ENCODE assay signal across 11 mouse cellular contexts in genomic region chr16:33738949-33739719, GRCm38 (mm10). TPM values are rescaled to one million over a fixed set of nuclear protein-coding genes. Genes with fewer than 3 reads are reported as not detected.
DNase-seq lines count a peak whose midpoint lies in the region; ATAC-seq lines count a peak whose summit lies in the region.
"Had no signal": no experiment of that assay in that cellular context is flagged by ENCODE, and none has a peak within 500 bp of the region (broad histone marks: within the 10 kb centered on the region; RNA-seq: fewer than 3 reads in every experiment).

No protein-coding gene starts in this region.

- DNase-seq in cerebellum, adult 11 months, result no peak
- DNase-seq in hindbrain, embryonic 10.5 days (ENCODE audit: low spot score), result peak; percentile 38
- DNase-seq in hindbrain, embryonic 11.5 days (ENCODE audit: low spot score), result no peak
- no peak for DNase-seq in adrenal gland, postnatal 36 days
- DNase-seq in right cerebral cortex, adult 18-20 months, result no peak

- 67% methylated on average over 7 of the region's 7 CpGs for WGBS in hindbrain, embryonic 10.5 days
- 66% methylated on average over 7 of the region's 7 CpGs for WGBS in hindbrain, embryonic 11.5 days
- 39% methylated on average over 7 of the region's 7 CpGs for WGBS in embryonic facial prominence, embryonic 12.5 days
- WGBS in limb, embryonic 12.5 days, result 29% methylated on average over 7 of the region's 7 CpGs

- H3K27ac ChIP-seq in hindbrain, embryonic 10.5 days, result peak overlapping the region; percentile 66
- H3K27ac ChIP-seq in hindbrain, embryonic 11.5 days (ENCODE audit: low read depth, low read length), result no peak overlapping the region
- peak overlapping the region; percentile 78 for H3K27ac ChIP-seq in embryonic facial prominence, embryonic 12.5 days
- peak overlapping the region; percentile 83 for H3K27ac ChIP-seq in limb, embryonic 12.5 days

- ATAC-seq in cerebellum, adult (ENCODE audit: insufficient number of reproducible peaks, low FRiP score, low TSS enrichment), result peak; percentile 2; the same call in 1 of the 2 replicates
- no peak for ATAC-seq in hindbrain, embryonic 11.5 days (ENCODE audit: low FRiP score)
- peak; percentile 61 for ATAC-seq in embryonic facial prominence, embryonic 12.5 days (ENCODE audit: insufficient number of reproducible peaks, insufficient read depth, low FRiP score, low TSS enrichment)
- peak; percentile 90 for ATAC-seq in limb, embryonic 12.5 days (ENCODE audit: insufficient number of reproducible peaks, insufficient read depth, low FRiP score, low TSS enrichment, low read depth)
- ATAC-seq: activated CD4-positive, CD25-positive, alpha-beta regulatory T cell, adult 4 months had no signal

- H3K9me3 ChIP-seq in hindbrain, embryonic 10.5 days, result no peaks in the 10 kb centered on the region
- no peaks in the 10 kb centered on the region for H3K9me3 ChIP-seq in hindbrain, embryonic 11.5 days (ENCODE audit: control insufficient read depth, low read length)
- no peaks in the 10 kb centered on the region for H3K9me3 ChIP-seq in embryonic facial prominence, embryonic 12.5 days
- no peaks in the 10 kb centered on the region for H3K9me3 ChIP-seq in limb, embryonic 12.5 days
- H3K9me3 ChIP-seq: G1E; heart, embryonic 12.5 days had no signal

- H3K4me1 ChIP-seq in hindbrain, embryonic 10.5 days (replicated peaks), result peaks cover 77% of the 10 kb centered on the region
- peaks cover 10% of the 10 kb centered on the region for H3K4me1 ChIP-seq in hindbrain, embryonic 11.5 days (replicated peaks; ENCODE audit: control insufficient read depth, insufficient read depth, low read length)
- H3K4me1 ChIP-seq in embryonic facial prominence, embryonic 12.5 days, result peaks cover 51% of the 10 kb centered on the region
- peaks cover 59% of the 10 kb centered on the region for H3K4me1 ChIP-seq in limb, embryonic 12.5 days (replicated peaks)

- no peak overlapping the region for H3K9ac ChIP-seq in hindbrain, embryonic 11.5 days (ENCODE audit: low read depth, low read length)
- no peak overlapping the region for H3K9ac ChIP-seq in embryonic facial prominence, embryonic 12.5 days
- H3K9ac ChIP-seq in limb, embryonic 12.5 days (replicated peaks), result no peak overlapping the region
- H3K9ac ChIP-seq: heart, embryonic 12.5 days had no signal

- no peaks in the 10 kb centered on the region for H3K27me3 ChIP-seq in hindbrain, embryonic 10.5 days (ENCODE audit: insufficient read depth, poor library complexity, severe bottlenecking)
- no peaks in the 10 kb centered on the region for H3K27me3 ChIP-seq in hindbrain, embryonic 11.5 days (ENCODE audit: control insufficient read depth, insufficient read depth, low read length)
- no peaks in the 10 kb centered on the region for H3K27me3 ChIP-seq in embryonic facial prominence, embryonic 12.5 days
- H3K27me3 ChIP-seq in limb, embryonic 12.5 days, result no peaks in the 10 kb centered on the region
- H3K27me3 ChIP-seq: heart, embryonic 12.5 days had no signal

- H3K4me3 ChIP-seq in hindbrain, embryonic 10.5 days, result no peak overlapping the region
- H3K4me3 ChIP-seq in hindbrain, embryonic 11.5 days (ENCODE audit: low read depth, low read length), result no peak overlapping the region
- H3K4me3 ChIP-seq in embryonic facial prominence, embryonic 12.5 days, result no peak overlapping the region
- no peak overlapping the region for H3K4me3 ChIP-seq in limb, embryonic 12.5 days (replicated peaks)
- H3K4me3 ChIP-seq: heart, embryonic 12.5 days had no signal

- no peak overlapping the region for H3K4me2 ChIP-seq in hindbrain, embryonic 11.5 days (replicated peaks; ENCODE audit: low read depth, low read length)
- no peak overlapping the region for H3K4me2 ChIP-seq in embryonic facial prominence, embryonic 12.5 days (replicated peaks)
- H3K4me2 ChIP-seq in limb, embryonic 12.5 days, result no peak overlapping the region
- H3K4me2 ChIP-seq: heart, embryonic 12.5 days had no signal

- peaks cover 79% of the 10 kb centered on the region for H3K36me3 ChIP-seq in hindbrain, embryonic 10.5 days
- no peaks in the 10 kb centered on the region for H3K36me3 ChIP-seq in hindbrain, embryonic 11.5 days (ENCODE audit: control insufficient read depth, insufficient read depth, low read length)
- no peaks in the 10 kb centered on the region for H3K36me3 ChIP-seq in embryonic facial prominence, embryonic 12.5 days
- peaks cover 6% of the 10 kb centered on the region; the same call in 1 of the 2 replicates for H3K36me3 ChIP-seq in limb, embryonic 12.5 days

RNA-seq across cellular contexts. Expression of gene Muc13, which starts 54.7 kb away (rescaled TPM):
- polyA plus RNA-seq in hindbrain, embryonic 10.5 days (2016; fragmentation: Nextera tagmentation; extraction: Ambion mirVana), result 0.09 and 0.26 TPM in 2 replicates
- 0.08 and 0.14 TPM in 2 replicates for polyA plus RNA-seq in hindbrain, embryonic 11.5 days (2014; fragmentation: Nextera tagmentation; extraction: Ambion mirVana)
- 0.17 and 0.19 TPM in 2 replicates for polyA plus RNA-seq in embryonic facial prominence, embryonic 12.5 days (2016; fragmentation: Nextera tagmentation; extraction: Ambion mirVana)
- polyA plus RNA-seq in limb, embryonic 12.5 days (2016; fragmentation: Nextera tagmentation; extraction: Ambion mirVana), result 0.11 and 0.18 TPM in 2 replicates
- total RNA-seq in adrenal gland, postnatal 36 days (2021), result not detected

RNA-seq across cellular contexts. Expression of gene Heg1, which starts 55.0 kb away (rescaled TPM):
- polyA plus RNA-seq in hindbrain, embryonic 10.5 days (2016; fragmentation: Nextera tagmentation; extraction: Ambion mirVana), result 21.9 and 22.8 TPM in 2 replicates
- polyA plus RNA-seq in hindbrain, embryonic 11.5 days (2014; fragmentation: Nextera tagmentation; extraction: Ambion mirVana), result 22.8 and 23.4 TPM in 2 replicates
- 16.7 and 17.9 TPM in 2 replicates for polyA plus RNA-seq in embryonic facial prominence, embryonic 12.5 days (2016; fragmentation: Nextera tagmentation; extraction: Ambion mirVana)
- polyA plus RNA-seq in limb, embryonic 12.5 days (2016; fragmentation: Nextera tagmentation; extraction: Ambion mirVana), result 13.3 and 14.4 TPM in 2 replicates
- 10 to 100 TPM; 50.3 to 76.7 TPM for total RNA-seq in adrenal gland, postnatal 36 days (2021)
